Mouse (Mus musculus) T-helper 2 cell (primary cell): ENCODE measurements around the gene Tspan18.

ENCODE experiments used
- in situ Hi-C: fragments of 300-600 bp; cut with MboI, MseI; formaldehyde crosslinking; loops from one replicate; pipeline ENCODE4 v1.15.1; 2025; ENCODE audit warnings: high pct_unique_total_duplicates

Tspan18 gene

DNA sequence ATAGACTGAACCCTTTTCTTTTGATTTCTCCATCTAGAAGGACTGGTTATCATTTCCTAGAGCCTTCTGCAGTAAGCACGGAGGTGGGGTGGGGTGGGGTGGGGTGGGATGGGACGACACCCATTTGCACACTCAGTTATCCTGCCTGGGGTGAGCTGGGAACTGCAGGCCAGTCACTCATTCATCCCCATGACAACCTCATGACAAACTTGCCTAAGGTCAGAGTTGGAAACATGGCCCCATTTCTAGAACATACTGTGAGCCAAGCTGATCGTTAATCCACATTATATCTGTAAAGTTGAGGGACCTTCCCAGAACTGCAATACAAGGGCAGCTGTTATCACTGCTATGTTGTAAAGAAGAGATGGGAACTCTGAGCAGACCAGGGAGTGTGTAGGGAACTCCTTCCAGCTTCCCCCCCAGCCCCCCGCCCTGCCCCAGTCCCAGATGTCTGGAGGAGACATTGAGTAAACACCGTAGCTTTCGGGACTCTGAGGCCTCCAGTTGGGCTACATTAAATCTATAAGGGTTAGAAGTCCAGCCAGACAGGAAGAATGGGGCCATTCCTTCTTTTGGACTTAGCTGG is 170.5 kb downstream of the Tspan18 start:
- in situ Hi-C loops = no loop called here

DNA sequence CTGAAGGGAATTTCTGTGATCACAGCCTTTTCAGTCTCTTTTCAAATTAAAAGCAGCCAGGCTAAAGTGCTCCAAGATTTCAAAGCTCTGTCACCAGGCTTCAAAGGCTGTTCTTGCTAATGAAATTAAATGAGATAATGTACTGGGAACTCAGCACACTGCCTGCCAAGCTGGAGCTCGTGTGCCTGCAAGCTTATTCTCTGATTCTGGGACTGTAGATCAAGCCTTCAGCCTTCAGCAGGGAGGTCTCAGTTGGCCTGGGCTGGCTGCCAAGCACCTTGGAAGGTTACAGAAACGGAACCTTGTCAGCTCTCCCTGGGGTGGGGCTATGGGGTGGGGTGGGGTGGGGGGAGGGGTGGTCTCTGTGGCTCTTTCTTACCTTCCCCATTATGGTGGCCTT is 171.0 kb downstream of the Tspan18 start:
- in situ Hi-C loops = no loop called here

DNA sequence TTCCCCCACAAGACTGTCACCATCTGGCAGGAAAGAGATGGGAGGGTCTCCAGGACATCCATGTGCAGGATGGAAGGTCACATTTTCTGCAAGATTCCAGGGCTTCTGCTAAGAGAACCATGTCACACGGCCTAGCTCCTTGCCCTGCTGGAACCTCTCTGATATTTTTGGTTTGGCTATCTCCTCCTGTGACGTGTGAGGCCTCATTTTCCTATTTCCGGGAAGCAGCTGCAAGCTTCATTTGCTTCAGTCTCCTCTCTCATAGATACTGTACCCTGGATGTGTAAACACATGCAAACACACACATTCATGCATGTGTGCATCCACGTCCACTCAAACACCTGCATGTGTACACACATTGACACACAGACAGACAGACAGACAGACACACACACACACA is 171.5 kb downstream of the Tspan18 start:
- in situ Hi-C loops = no loop called here

DNA sequence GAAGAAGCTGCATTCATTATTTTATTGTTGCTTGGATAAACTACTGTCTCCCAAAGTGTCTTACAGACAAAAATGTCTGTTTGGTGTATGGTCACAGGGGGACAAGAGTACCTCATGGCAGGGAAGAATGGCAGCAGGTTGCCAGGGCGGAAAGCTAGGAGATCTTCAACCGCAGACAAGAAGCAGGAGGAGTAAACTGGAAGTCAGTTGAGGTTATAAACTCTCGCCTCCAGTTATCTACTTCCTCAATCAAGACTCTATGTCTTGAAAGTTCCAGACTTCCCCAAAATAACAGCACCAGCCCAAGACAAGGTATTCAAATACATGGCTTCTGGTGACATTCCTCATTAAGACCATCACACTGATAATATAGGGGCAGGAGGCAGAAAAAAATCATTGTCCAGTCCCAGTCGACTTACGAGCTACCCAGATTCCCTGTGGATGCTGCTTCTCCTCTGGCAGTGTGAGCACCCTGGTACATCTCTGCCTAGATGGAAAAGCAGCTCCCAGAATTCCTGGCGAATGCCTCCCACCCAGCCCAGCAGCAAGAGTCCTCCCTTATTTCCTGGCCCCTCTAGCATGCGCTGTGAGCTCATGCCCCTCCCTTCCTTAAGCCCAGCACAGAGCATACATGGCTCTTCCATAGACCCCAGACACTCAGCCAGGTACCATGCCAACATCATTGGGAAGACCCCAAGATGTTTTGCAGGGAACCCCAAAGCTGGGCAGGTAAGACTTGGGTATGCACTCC is 172.2 kb downstream of the Tspan18 start:
- in situ Hi-C loops = no loop called here

DNA sequence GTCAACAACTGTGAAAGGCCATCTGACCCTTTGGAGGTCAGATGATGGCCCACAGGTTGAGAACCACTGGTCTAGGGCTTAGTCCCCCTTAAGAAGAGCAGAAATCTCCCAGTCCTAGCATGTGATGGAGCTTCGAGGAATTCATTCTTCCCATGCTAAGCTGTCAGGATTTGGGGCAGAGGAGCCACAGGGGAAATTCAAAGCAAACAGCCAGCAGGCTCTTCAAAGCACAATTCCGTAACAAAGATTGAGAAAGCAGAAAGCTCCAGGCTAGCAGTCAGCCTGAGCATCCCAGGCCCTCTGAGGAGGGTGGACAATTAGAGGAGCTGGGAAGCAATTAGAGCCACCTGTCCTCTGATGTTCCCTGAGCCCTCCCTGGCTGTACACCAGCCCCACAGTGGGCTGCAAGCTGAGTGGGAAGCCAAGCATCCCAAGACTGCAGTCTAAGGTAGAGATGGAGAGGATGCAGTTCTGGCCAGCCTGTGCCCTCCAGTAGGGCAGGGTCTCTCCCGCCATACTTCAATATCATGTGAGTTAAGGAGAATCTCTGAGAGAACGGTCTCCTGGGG is 173.8 kb downstream of the Tspan18 start:
- in situ Hi-C loops = no loop called here

DNA sequence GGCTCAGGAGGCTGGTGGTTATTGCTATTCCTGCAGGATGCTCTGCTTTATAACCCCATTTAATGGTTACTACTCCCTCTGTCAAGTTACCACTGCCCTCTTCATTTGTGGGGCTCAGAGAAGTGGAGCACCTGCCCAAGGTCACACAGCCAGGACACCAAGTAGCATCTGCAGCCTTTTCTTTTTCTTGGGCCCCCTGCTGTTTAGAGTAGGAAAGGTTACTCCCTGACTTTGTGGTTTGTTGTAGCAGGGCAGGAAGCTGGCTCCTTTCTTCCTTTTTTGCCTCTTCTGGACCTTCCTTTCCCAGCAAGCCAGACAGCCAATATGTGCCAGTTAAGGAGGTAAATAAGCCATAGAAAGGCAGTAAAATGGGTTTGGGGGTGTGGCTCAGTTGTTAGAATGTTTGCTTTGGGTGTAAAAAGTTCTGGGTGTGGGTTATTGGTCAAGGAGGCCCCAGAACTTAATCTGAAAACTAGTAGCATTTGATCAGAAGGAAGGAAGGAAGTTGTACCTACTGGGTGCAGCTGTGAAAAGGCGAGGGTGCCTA is 179.7 kb downstream of the Tspan18 start:
- in situ Hi-C loops = no loop called here

DNA sequence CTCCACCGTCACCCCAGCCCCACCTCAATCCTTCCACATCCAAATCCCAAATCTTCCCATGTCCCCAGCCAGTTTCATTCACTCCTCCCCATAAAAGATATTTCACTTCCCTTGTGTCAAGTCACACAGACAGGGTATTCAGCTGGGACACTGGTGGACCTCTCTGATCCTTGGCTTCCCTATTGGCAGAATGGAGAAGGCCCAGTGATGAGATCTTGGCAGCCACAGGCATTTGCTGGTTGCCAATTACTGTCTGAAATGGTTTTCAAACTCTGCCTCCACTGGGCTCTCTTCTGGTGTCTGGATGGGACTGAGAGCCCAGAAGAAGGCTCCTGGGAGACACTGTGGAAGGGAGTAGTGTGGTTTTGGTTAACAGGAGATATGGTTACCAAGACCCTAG is 180.5 kb downstream of the Tspan18 start:
- in situ Hi-C loops = no loop called here

DNA sequence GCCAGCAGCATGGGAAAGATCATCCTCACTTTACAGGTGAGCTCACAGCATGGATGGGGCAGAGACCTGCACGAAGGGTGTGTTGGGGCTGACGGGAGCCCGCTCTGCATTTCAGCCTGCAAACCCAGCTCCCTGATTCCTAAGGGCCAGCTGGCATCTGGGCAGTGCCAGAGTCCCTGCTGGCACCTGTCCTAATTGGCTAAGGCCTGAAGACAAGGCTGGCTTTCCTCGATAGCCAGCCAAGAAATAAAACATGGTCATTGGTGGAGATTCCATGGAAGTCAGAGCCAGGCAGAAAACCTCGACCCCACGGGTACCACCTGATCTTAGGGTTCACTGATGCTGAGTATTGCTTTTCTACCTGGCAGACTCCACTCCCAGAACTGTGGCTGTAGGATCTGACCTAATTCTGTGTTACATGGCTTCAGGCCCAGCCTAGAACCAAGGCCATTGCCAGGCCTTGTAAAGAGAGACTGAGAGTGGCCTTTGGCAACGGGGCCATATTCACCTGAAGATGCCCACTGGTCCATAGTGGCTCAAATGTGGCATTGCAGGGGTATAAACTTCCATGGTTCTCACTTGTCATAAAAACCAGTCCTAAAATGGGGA is 181.3 kb downstream of the Tspan18 start:
- in situ Hi-C loops = no loop called here

DNA sequence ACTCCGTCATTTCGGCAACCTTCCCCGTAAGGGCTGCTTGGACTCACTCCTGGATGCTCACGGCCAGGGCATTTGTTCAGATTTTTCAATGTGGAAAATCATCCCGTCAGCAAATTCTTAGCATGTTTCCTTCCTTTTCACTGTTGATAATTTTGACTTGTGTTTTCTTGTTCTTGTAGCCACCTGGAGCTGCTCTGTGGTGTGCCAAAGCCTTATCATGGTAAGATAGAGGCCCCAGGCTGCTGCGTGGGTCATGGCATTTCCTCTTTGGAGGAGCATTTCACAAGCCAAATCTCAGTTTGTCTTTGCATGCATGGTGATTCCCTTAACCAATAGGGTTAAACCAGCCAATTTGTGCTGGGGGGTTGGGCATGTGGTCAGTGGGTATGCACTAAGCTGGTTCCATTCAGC is 182.1 kb downstream of the Tspan18 start:
- in situ Hi-C loops = no loop called here
